Mouse (Mus musculus) c-Kit-negative CD71-positive TER-119-positive erythroid progenitor cells, embryonic 14.5 days (primary cell): Measurements from ENCODE around the gene C1qtnf5.

Source experiments
- DNase-seq: peaks from one replicate; pipeline ENCODE4 v3.0.0-alpha.2; 2013; ENCODE audit warnings: low read depth, low spot score

The C1qtnf5 gene

GRCm38 (mm10) chr9:44079997-44080780 is 26.9 kb upstream of the C1qtnf5 start:
- no peak for DNase-seq

- DNase-seq, result no peak
Measured at GRCm38 (mm10) chr9:44080953-44081352, 26.1 kb upstream of the C1qtnf5 start.

GRCm38 (mm10) chr9:44081581-44081980 is 25.5 kb upstream of the C1qtnf5 start:
- no peak for DNase-seq

GRCm38 (mm10) chr9:44082266-44082665 is 24.8 kb upstream of the C1qtnf5 start:
- DNase-seq, result no peak

GRCm38 (mm10) chr9:44083392-44084121 is 23.5 kb upstream of the C1qtnf5 start:
- no peak for DNase-seq

- no peak for DNase-seq
Measured at GRCm38 (mm10) chr9:44084236-44084635, 22.8 kb upstream of the C1qtnf5 start.

- peak; percentile 44 for DNase-seq
Measured at GRCm38 (mm10) chr9:44084659-44085229, 22.3 kb upstream of the C1qtnf5 start.

GRCm38 (mm10) chr9:44085276-44085675 is 21.8 kb upstream of the C1qtnf5 start:
- DNase-seq, result no peak

- no peak for DNase-seq
Measured at GRCm38 (mm10) chr9:44085741-44086665, 21.0 kb upstream of the C1qtnf5 start.

GRCm38 (mm10) chr9:44086960-44087359 is 20.1 kb upstream of the C1qtnf5 start:
- no peak for DNase-seq

GRCm38 (mm10) chr9:44087761-44088455 is 19.1 kb upstream of the C1qtnf5 start:
- DNase-seq, result no peak

GRCm38 (mm10) chr9:44088877-44089608 is 18.0 kb upstream of the C1qtnf5 start:
- no peak for DNase-seq

GRCm38 (mm10) chr9:44093612-44094503 is 13.2 kb upstream of the C1qtnf5 start:
- DNase-seq, result no peak

GRCm38 (mm10) chr9:44094737-44095136 is 12.3 kb upstream of the C1qtnf5 start:
- no peak for DNase-seq

- no peak for DNase-seq
Measured at GRCm38 (mm10) chr9:44095781-44096180, 11.3 kb upstream of the C1qtnf5 start.

GRCm38 (mm10) chr9:44096536-44096935 is 10.5 kb upstream of the C1qtnf5 start:
- DNase-seq, result no peak

- DNase-seq, result no peak
Measured at GRCm38 (mm10) chr9:44101490-44101889, 5.6 kb upstream of the C1qtnf5 start, which contains the start of gene Mfrp. Gene Mfrp (plus strand): TSS chr9:44101729.

- DNase-seq, result no peak
Measured at GRCm38 (mm10) chr9:44104881-44105280, 2.2 kb upstream of the C1qtnf5 start.

- no peak for DNase-seq
Measured at GRCm38 (mm10) chr9:44105781-44106180, 1.3 kb upstream of the C1qtnf5 start.
